Mouse (Mus musculus) liver, adult (tissue): ENCODE data around the gene Itga6.

ENCODE experiments used
- GATA4 ChIP-seq: IDR thresholded peaks from 2 replicates; pipeline ENCODE4 v1.6.1; 2014; ENCODE audit warnings: mild to moderate bottlenecking, low read length; ENCODE audit not compliant: insufficient replicate concordance

Itga6 gene

GRCm38 (mm10) chr2:71725446-71725845, 20.0 kb upstream of the Itga6 start:
- TF ChIP-seq GATA4 = no peak

- TF ChIP-seq GATA4 = peak; percentile 94
Observed at GRCm38 (mm10) chr2:71726883-71727676, 18.3 kb upstream of the Itga6 start.

GRCm38 (mm10) chr2:71728341-71728740, 17.1 kb upstream of the Itga6 start:
- TF ChIP-seq GATA4 = no peak

GRCm38 (mm10) chr2:71728796-71729195, 16.6 kb upstream of the Itga6 start:
- TF ChIP-seq GATA4 = no peak

GRCm38 (mm10) chr2:71730623-71731612, 14.5 kb upstream of the Itga6 start:
- no peak for TF ChIP-seq GATA4

- TF ChIP-seq GATA4 = no peak
Observed at GRCm38 (mm10) chr2:71734792-71735392, 10.5 kb upstream of the Itga6 start.

- no peak for TF ChIP-seq GATA4
Observed at GRCm38 (mm10) chr2:71735541-71736159, 9.8 kb upstream of the Itga6 start.

- no peak for TF ChIP-seq GATA4
Observed at GRCm38 (mm10) chr2:71736213-71736612, 9.2 kb upstream of the Itga6 start.

GRCm38 (mm10) chr2:71739173-71739860, 6.1 kb upstream of the Itga6 start:
- no peak for TF ChIP-seq GATA4

GRCm38 (mm10) chr2:71742557-71742956, 2.9 kb upstream of the Itga6 start:
- no peak for TF ChIP-seq GATA4

- TF ChIP-seq GATA4 = no peak
Observed at GRCm38 (mm10) chr2:71743377-71743776, 2.0 kb upstream of the Itga6 start.

- TF ChIP-seq GATA4 = no peak
Observed at GRCm38 (mm10) chr2:71744320-71744719, 1.1 kb upstream of the Itga6 start.

- no peak for TF ChIP-seq GATA4
Observed at GRCm38 (mm10) chr2:71744861-71745507, 432 bp upstream of the Itga6 start.

GRCm38 (mm10) chr2:71748451-71748850, 3.0 kb downstream of the Itga6 start:
- TF ChIP-seq GATA4 = no peak
